Mouse (Mus musculus) G1E (cell line): ENCODE data around the gene Nod2. TPM values are rescaled to one million over a fixed set of nuclear protein-coding genes. Genes with fewer than 3 reads are reported as not detected.

Experiments used
- ATAC-seq: 2 replicates; pipeline ENCODE4 v1.8.0; 2016; ENCODE audit warnings: mild to moderate bottlenecking; ENCODE audit not compliant: insufficient number of reproducible peaks, poor library complexity, low FRiP score, severe bottlenecking; ENCODE audit errors: extremely low read depth
- DNase-seq: peaks from one replicate; pipeline ENCODE4 v3.0.0; 2012; ENCODE audit warnings: low spot score
- H3K27me3 ChIP-seq: 2 replicates; pipeline ENCODE4 v1.6.1; 2012; ENCODE audit warnings: mild to moderate bottlenecking, low read length, inconsistent platforms; ENCODE audit not compliant: insufficient read depth
- H3K36me3 ChIP-seq: replicated peaks from 2 replicates; pipeline ENCODE3; 2012; ENCODE audit warnings: mild to moderate bottlenecking, inconsistent platforms
- H3K4me1 ChIP-seq: 2 replicates; pipeline ENCODE4 v1.6.1; 2012; ENCODE audit warnings: low read depth, low read length, inconsistent platforms, mixed read lengths; ENCODE audit not compliant: insufficient read depth
- H3K4me3 ChIP-seq: 2 replicates; pipeline ENCODE4 v1.5.1; 2012; ENCODE audit warnings: low read depth, mild to moderate bottlenecking, inconsistent platforms, low read length, moderate library complexity, mixed read lengths
- H3K9me3 ChIP-seq: replicated peaks from 2 replicates; pipeline ENCODE4 v1.6.1; 2012; ENCODE audit warnings: inconsistent platforms
- CTCF ChIP-seq: IDR thresholded peaks from 2 replicates; pipeline ENCODE4 v1.5.1; 2012; ENCODE audit warnings: low read depth, low read length, inconsistent platforms, mixed read lengths
- GATA1 ChIP-seq: IDR thresholded peaks from 2 replicates; pipeline ENCODE4 v1.6.1; 2012; ENCODE audit warnings: borderline replicate concordance, low read length, inconsistent platforms, mixed read lengths
- GATA2 ChIP-seq: IDR thresholded peaks from 2 replicates; pipeline ENCODE4 v1.6.1; 2012; ENCODE audit warnings: low read depth, low read length, inconsistent platforms, borderline replicate concordance
- POLR2AphosphoS5 ChIP-seq: IDR thresholded peaks from 2 replicates; pipeline ENCODE4 v1.6.1; 2012; ENCODE audit warnings: low read depth, low read length, inconsistent platforms; ENCODE audit not compliant: insufficient replicate concordance
- TAL1 ChIP-seq: conservative IDR thresholded peaks from 2 replicates; pipeline ENCODE4 v1.6.1; 2012; ENCODE audit warnings: low read depth, low read length, inconsistent platforms, mixed read lengths
- polyA plus RNA-seq: library from polyadenylated mRNA; stranded (reverse); fragments of >175 nt; gene quantifications from 2 replicates; pipeline ENCODE4 v1.2.3, GENCODE M21; 2012
- total RNA-seq, 2 experiments: library from RNA; stranded (forward) in 1 of 2; stranded (reverse) in 1 of 2; fragments of 200-1000 nt in 1 of 2; fragments of >200 nt in 1 of 2; fragmentation: Nextera tagmentation in 1 of 2; gene quantifications; 2 replicates each; pipeline ENCODE4 v1.2.3; 2014 to 2017

The Nod2 gene
- total and polyA plus RNA-seq, 3 experiments: 0.07 to 1.1 (median 0.22) TPM

- peaks cover 22% of the 10 kb centered on the region for H3K4me1 ChIP-seq
- ATAC-seq: no peak
- H3K4me3 ChIP-seq: no peak overlapping the region
- TF ChIP-seq TAL1: no peak
- TF ChIP-seq GATA2: no peak
- TF ChIP-seq CTCF: no peak
- TF ChIP-seq GATA1: no peak
- no peak for TF ChIP-seq POLR2AphosphoS5
- H3K36me3 ChIP-seq: no peaks in the 10 kb centered on the region
- H3K27me3 ChIP-seq: peaks cover 16% of the 10 kb centered on the region
- no peaks in the 10 kb centered on the region for H3K9me3 ChIP-seq
- no peak for DNase-seq
Observed at GRCm38 (mm10) chr8:88691342-88691948, 44.3 kb downstream of the Nod2 start.

GRCm38 (mm10) chr8:88691961-88692360 is 44.8 kb downstream of the Nod2 start:
- Histone ChIP-seq H3K36me3 (no peaks in the 10 kb centered on the region), H3K27me3 (peaks cover 14% of the 10 kb centered on the region), H3K9me3 (no peaks in the 10 kb centered on the region), H3K4me3 (no peak overlapping the region), H3K4me1 (peaks cover 22% of the 10 kb centered on the region)
- DNase-seq: no peak
- no peak for TF ChIP-seq TAL1
- no peak for TF ChIP-seq GATA1
- TF ChIP-seq POLR2AphosphoS5: no peak
- TF ChIP-seq GATA2: no peak
- no peak for TF ChIP-seq CTCF
- ATAC-seq: no peak

- Histone ChIP-seq H3K36me3 (no peaks in the 10 kb centered on the region), H3K27me3 (peaks cover 13% of the 10 kb centered on the region; the same call in 1 of the 2 replicates), H3K9me3 (no peaks in the 10 kb centered on the region), H3K4me3 (no peak overlapping the region), H3K4me1 (peaks cover 26% of the 10 kb centered on the region)
- no peak for TF ChIP-seq GATA1
- no peak for TF ChIP-seq CTCF
- DNase-seq: no peak
- ATAC-seq: no peak
Observed at GRCm38 (mm10) chr8:88692866-88693265, 45.8 kb downstream of the Nod2 start.

GRCm38 (mm10) chr8:88693376-88693775 is 46.3 kb downstream of the Nod2 start:
- no peak for TF ChIP-seq GATA1
- TF ChIP-seq POLR2AphosphoS5: no peak
- no peak for TF ChIP-seq CTCF
- TF ChIP-seq TAL1: no peak
- TF ChIP-seq GATA2: no peak
- ATAC-seq (no peak), DNase-seq (no peak)
- H3K4me1 ChIP-seq: peaks cover 29% of the 10 kb centered on the region
- H3K27me3 ChIP-seq: peaks cover 13% of the 10 kb centered on the region; the same call in 1 of the 2 replicates
- no peaks in the 10 kb centered on the region for H3K9me3 ChIP-seq
- no peak overlapping the region for H3K4me3 ChIP-seq
- no peaks in the 10 kb centered on the region for H3K36me3 ChIP-seq

- Histone ChIP-seq H3K27me3 (peaks cover 9% of the 10 kb centered on the region; the same call in 1 of the 2 replicates), H3K36me3 (no peaks in the 10 kb centered on the region), H3K4me3 (no peak overlapping the region), H3K9me3 (no peaks in the 10 kb centered on the region), H3K4me1 (peaks cover 29% of the 10 kb centered on the region)
- DNase-seq (no peak), ATAC-seq (no peak)
- no peak for TF ChIP-seq GATA2
- TF ChIP-seq POLR2AphosphoS5: no peak
- TF ChIP-seq CTCF: no peak
- TF ChIP-seq GATA1: no peak
- no peak for TF ChIP-seq TAL1
Observed at GRCm38 (mm10) chr8:88694291-88694690, 47.2 kb downstream of the Nod2 start.

- peak overlapping the region; percentile 93 for H3K4me3 ChIP-seq
- ATAC-seq (no peak), DNase-seq (no peak)
- no peaks in the 10 kb centered on the region for H3K36me3 ChIP-seq
- TF ChIP-seq GATA1: no peak
- no peak for TF ChIP-seq CTCF
- no peak for TF ChIP-seq TAL1
- no peak for TF ChIP-seq POLR2AphosphoS5
- TF ChIP-seq GATA2: no peak
- H3K4me1 ChIP-seq: peaks cover 27% of the 10 kb centered on the region
- peaks cover 2% of the 10 kb centered on the region; the same call in 1 of the 2 replicates for H3K27me3 ChIP-seq
- H3K9me3 ChIP-seq: no peaks in the 10 kb centered on the region
Observed at GRCm38 (mm10) chr8:88696228-88696627, 49.1 kb downstream of the Nod2 start.
